Mouse (Mus musculus) lung, embryonic 14.5 days (tissue): ENCODE measurements around the gene Dnajc11. TPM values are rescaled to one million over a fixed set of nuclear protein-coding genes. Genes with fewer than 3 reads are reported as not detected.

Source experiments
- ATAC-seq: fragments of 200-750 bp; cut with Nextera tagmentation; 2 replicates; pipeline ENCODE4 v1.8.0; 2017; ENCODE audit warnings: mild to moderate bottlenecking, moderate TSS enrichment, moderate library complexity; ENCODE audit not compliant: insufficient read depth
- DNase-seq: peaks from one replicate; pipeline ENCODE4 v3.0.0-alpha.2; 2015
- H3K27ac ChIP-seq: fragments of 300-500 bp; sonication (generic); 2 replicates; pipeline ENCODE4 v1.5.1; 2014; ENCODE audit warnings: low read depth, mild to moderate bottlenecking, moderate library complexity
- H3K27me3 ChIP-seq: fragments of 300-500 bp; sonication (generic); 2 replicates; pipeline ENCODE4 v1.6.1; 2014; ENCODE audit warnings: low read length, control low read depth; ENCODE audit not compliant: insufficient read depth
- H3K36me3 ChIP-seq: fragments of 300-500 bp; sonication (generic); 2 replicates; pipeline ENCODE4 v1.6.1; 2014; ENCODE audit warnings: control low read depth; ENCODE audit not compliant: insufficient read depth
- H3K4me1 ChIP-seq: fragments of 300-500 bp; sonication (generic); 2 replicates; pipeline ENCODE4 v1.6.1; 2014; ENCODE audit warnings: antibody characterized with exemption, control low read depth; ENCODE audit not compliant: insufficient read depth
- H3K4me2 ChIP-seq: fragments of 300-500 bp; sonication (generic); 2 replicates; pipeline ENCODE4 v1.6.1; 2014; ENCODE audit warnings: mild to moderate bottlenecking
- H3K4me3 ChIP-seq: fragments of 300-500 bp; sonication (generic); 2 replicates; pipeline ENCODE4 v1.5.1; 2014; ENCODE audit warnings: low read depth, low read length
- H3K9ac ChIP-seq: fragments of 300-500 bp; sonication (generic); 2 replicates; pipeline ENCODE4 v1.6.1; 2014
- H3K9me3 ChIP-seq: fragments of 300-500 bp; sonication (generic); 2 replicates; pipeline ENCODE4 v1.6.1; 2016; ENCODE audit warnings: low read depth, low read length, control low read depth
- CTCF ChIP-seq: IDR thresholded peaks from 2 replicates; pipeline ENCODE4 v1.5.1; 2016; ENCODE audit warnings: antibody characterized with exemption, low read depth
- WGBS: fragments of 180-500 bp; shearing (Covaris S2); extraction: QIAGEN DNeasy Blood & Tissue Kit; methylation state at CpG from one replicate; pipeline ENCODE4 v1.1.7; 2014; 5-methylcytosine and 5-hydroxymethylcytosine counted together
- polyA plus RNA-seq: library from polyadenylated mRNA; unstranded; fragments of >200 nt; fragmentation: Nextera tagmentation; extraction: Ambion mirVana; gene quantifications from 2 replicates; pipeline ENCODE4 v1.2.1, GENCODE M21; 2014

Dnajc11 gene
- polyA plus RNA-seq, 1 experiment from 2014 or later: 65.9 TPM

DNA sequence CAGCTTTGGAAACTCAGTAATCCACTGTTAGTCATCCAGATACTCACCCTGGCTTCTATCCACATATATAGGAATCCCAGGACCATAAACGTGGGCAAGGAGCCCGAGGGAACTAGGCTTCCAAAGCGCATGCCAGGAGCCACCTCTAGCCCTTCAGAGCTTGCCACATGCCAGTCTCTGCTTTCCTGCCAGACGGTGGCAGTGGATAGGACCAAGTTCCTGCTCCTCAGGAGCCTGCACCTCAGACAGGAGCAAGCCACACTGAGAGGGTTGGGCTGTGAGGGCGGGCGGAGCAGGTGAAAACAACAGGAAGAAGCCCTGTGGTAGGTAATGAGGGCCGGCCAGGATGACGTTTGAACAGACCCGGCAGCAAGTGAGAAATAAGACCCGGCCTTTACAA is 52.4 kb downstream of the Dnajc11 start:
- no peak for DNase-seq

GRCm38 (mm10) chr4:151986650-151987049 is 53.2 kb downstream of the Dnajc11 start:
- peaks cover 7% of the 10 kb centered on the region for H3K4me1 ChIP-seq
- H3K4me3 ChIP-seq: no peak overlapping the region
- no peak overlapping the region for H3K27ac ChIP-seq
- H3K9me3 ChIP-seq: no peaks in the 10 kb centered on the region
- H3K36me3 ChIP-seq: peaks cover 52% of the 10 kb centered on the region
- H3K4me2 ChIP-seq: no peak overlapping the region
- 56% methylated on average over 8 of the region's 8 CpGs for WGBS
- H3K9ac ChIP-seq: peak overlapping the region; percentile 16
- TF ChIP-seq CTCF: no peak
- no peaks in the 10 kb centered on the region for H3K27me3 ChIP-seq
- ATAC-seq (no peak), DNase-seq (no peak)

More for the DNA sequence above, 52.4 kb downstream of the Dnajc11 start:
- H3K27me3 ChIP-seq: no peaks in the 10 kb centered on the region
- TF ChIP-seq CTCF: peak; percentile 9; the same call in 1 of the 2 replicates
- no peak overlapping the region for H3K4me3 ChIP-seq
- no peak overlapping the region; the same call in 1 of the 2 replicates for H3K9ac ChIP-seq
- no peak overlapping the region; the same call in 1 of the 2 replicates for H3K27ac ChIP-seq
- no peaks in the 10 kb centered on the region for H3K9me3 ChIP-seq
- WGBS: 27% methylated on average over 10 of the region's 10 CpGs
- no peak for ATAC-seq
- H3K36me3 ChIP-seq: peaks cover 49% of the 10 kb centered on the region
- peaks cover 7% of the 10 kb centered on the region for H3K4me1 ChIP-seq
- H3K4me2 ChIP-seq: no peak overlapping the region

DNA sequence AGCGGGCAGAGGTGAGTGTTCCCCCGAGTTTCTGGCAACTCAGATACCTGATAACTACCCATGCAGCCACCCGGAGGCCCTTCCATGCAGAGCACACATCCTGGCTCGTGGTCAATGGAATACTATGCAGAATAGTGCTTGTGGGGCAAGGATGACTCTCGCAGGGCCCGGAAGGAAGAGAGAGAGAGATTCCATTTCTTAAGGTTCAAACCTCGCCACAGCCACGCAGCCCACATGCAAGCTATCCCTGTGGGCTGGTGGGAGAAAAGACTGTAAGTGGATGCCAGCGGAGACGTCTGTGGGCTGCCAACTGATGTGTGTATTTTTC is 54.5 kb downstream of the Dnajc11 start:
- Histone ChIP-seq H3K9me3 (no peaks in the 10 kb centered on the region), H3K27ac (peak overlapping the region; percentile 77), H3K36me3 (peaks cover 58% of the 10 kb centered on the region), H3K4me1 (peaks cover 7% of the 10 kb centered on the region), H3K4me3 (peak overlapping the region; percentile 88), H3K4me2 (peak overlapping the region; percentile 85), H3K27me3 (no peaks in the 10 kb centered on the region), H3K9ac (peak overlapping the region; percentile 84)
- TF ChIP-seq CTCF: no peak
- DNase-seq: peak; percentile 20
- no peak; the same call in none of the 2 replicates for ATAC-seq
- 22% methylated on average over 10 of the region's 10 CpGs for WGBS

GRCm38 (mm10) chr4:151988342-151989109 is 55.0 kb downstream of the Dnajc11 start, which contains the start of gene Thap3:
Gene Thap3, minus strand, starts transcription at chr4:151988997.
- peak within 1 kb of the TSS; percentile 84 for H3K9ac ChIP-seq
- DNase-seq: peak; percentile 86
- no peaks in the 10 kb centered on the region for H3K9me3 ChIP-seq
- TF ChIP-seq CTCF: no peak
- peak; percentile 74 for ATAC-seq
- peaks cover 9% of the 10 kb centered on the region for H3K4me1 ChIP-seq
- WGBS: under 1% methylated on average over 53 of the region's 54 CpGs
- H3K4me2 ChIP-seq: peak within 1 kb of the TSS; percentile 85
- no peaks in the 10 kb centered on the region for H3K27me3 ChIP-seq
- peaks cover 55% of the 10 kb centered on the region for H3K36me3 ChIP-seq
- peak within 1 kb of the TSS; percentile 88 for H3K4me3 ChIP-seq
- peak within 1 kb of the TSS; percentile 77 for H3K27ac ChIP-seq

DNA sequence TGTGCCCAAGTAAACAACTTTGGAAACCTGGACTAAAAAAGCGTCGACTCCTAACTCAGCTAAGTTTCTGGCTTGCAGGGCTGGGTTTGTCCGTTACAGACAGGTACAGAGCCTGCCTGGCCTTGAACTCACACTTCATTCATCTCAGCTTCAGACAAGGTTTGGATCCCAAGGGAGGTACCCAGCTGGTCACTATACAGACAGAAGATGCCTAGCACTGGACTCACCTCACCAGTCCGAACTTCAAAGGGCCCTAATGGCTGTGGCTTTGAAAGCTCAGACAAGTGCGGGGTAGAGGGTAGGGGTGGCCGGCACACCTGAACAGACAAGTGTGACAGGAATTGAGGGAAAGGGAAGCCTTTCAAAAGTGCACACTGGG is 55.6 kb downstream of the Dnajc11 start:
- Histone ChIP-seq H3K27me3 (no peaks in the 10 kb centered on the region), H3K27ac (no peak overlapping the region; the same call in 1 of the 2 replicates), H3K9ac (peak overlapping the region; percentile 84; the same call in 1 of the 2 replicates), H3K36me3 (peaks cover 55% of the 10 kb centered on the region), H3K4me3 (peak overlapping the region; percentile 88), H3K4me1 (peaks cover 11% of the 10 kb centered on the region), H3K4me2 (peak overlapping the region; percentile 85), H3K9me3 (no peaks in the 10 kb centered on the region)
- 20% methylated on average over 6 of the region's 6 CpGs for WGBS
- ATAC-seq: peak; percentile 32; the same call in 1 of the 2 replicates
- DNase-seq: no peak
- TF ChIP-seq CTCF: no peak

GRCm38 (mm10) chr4:151992091-151992490 is 58.6 kb downstream of the Dnajc11 start:
- DNase-seq (no peak), ATAC-seq (no peak)
- TF ChIP-seq CTCF: no peak
- H3K4me1 ChIP-seq: peaks cover 11% of the 10 kb centered on the region
- no peaks in the 10 kb centered on the region for H3K27me3 ChIP-seq
- WGBS: 81% methylated on average over 9 of the region's 9 CpGs
- H3K36me3 ChIP-seq: peaks cover 40% of the 10 kb centered on the region
- H3K4me2 ChIP-seq: no peak overlapping the region
- no peak overlapping the region for H3K9ac ChIP-seq
- H3K27ac ChIP-seq: no peak overlapping the region
- H3K4me3 ChIP-seq: no peak overlapping the region
- H3K9me3 ChIP-seq: no peaks in the 10 kb centered on the region

GRCm38 (mm10) chr4:151993035-151993434 is 59.5 kb downstream of the Dnajc11 start:
- H3K36me3 ChIP-seq: peaks cover 40% of the 10 kb centered on the region
- ATAC-seq: no peak
- H3K9ac ChIP-seq: no peak overlapping the region
- peak; percentile 34 for DNase-seq
- TF ChIP-seq CTCF: no peak
- no peaks in the 10 kb centered on the region for H3K27me3 ChIP-seq
- peak overlapping the region; percentile 15; the same call in 1 of the 2 replicates for H3K4me2 ChIP-seq
- peaks cover 5% of the 10 kb centered on the region for H3K4me1 ChIP-seq
- H3K4me3 ChIP-seq: peak overlapping the region; percentile 99; the same call in 1 of the 2 replicates
- no peaks in the 10 kb centered on the region for H3K9me3 ChIP-seq
- H3K27ac ChIP-seq: no peak overlapping the region
- 55% methylated on average over 6 of the region's 6 CpGs for WGBS
